Mouse (Mus musculus) lung, embryonic 16.5 days (tissue): Measurements from ENCODE around the gene Eif4a1. TPM values are rescaled to one million over a fixed set of nuclear protein-coding genes. Genes with fewer than 3 reads are reported as not detected.

Experiments
- ATAC-seq: fragments of 200-750 bp; cut with Nextera tagmentation; 2 replicates; pipeline ENCODE4 v1.8.0; 2017; ENCODE audit warnings: low read depth, mild to moderate bottlenecking, moderate library complexity
- H3K27ac ChIP-seq: fragments of 300-500 bp; sonication (generic); 2 replicates; pipeline ENCODE4 v1.5.1; 2014; ENCODE audit warnings: mild to moderate bottlenecking, control low read depth, low read length
- H3K27me3 ChIP-seq: fragments of 300-500 bp; sonication (generic); 2 replicates; pipeline ENCODE4 v1.6.1; 2014; ENCODE audit warnings: low read depth, low read length, mixed read lengths; ENCODE audit not compliant: control insufficient read depth, insufficient read depth
- H3K36me3 ChIP-seq: fragments of 300-500 bp; sonication (generic); 2 replicates; pipeline ENCODE4 v1.6.1; 2014; ENCODE audit warnings: low read length; ENCODE audit not compliant: control insufficient read depth, insufficient read depth
- H3K4me1 ChIP-seq: fragments of 300-500 bp; sonication (generic); replicated peaks from 2 replicates; pipeline ENCODE4 v1.6.1; 2014; ENCODE audit warnings: low read length, mixed read lengths; ENCODE audit not compliant: control insufficient read depth, insufficient read depth
- H3K4me2 ChIP-seq: fragments of 300-500 bp; sonication (generic); 2 replicates; pipeline ENCODE4 v1.6.1; 2014; ENCODE audit warnings: low read depth, low read length, control low read depth
- H3K4me3 ChIP-seq: fragments of 300-500 bp; sonication (generic); 2 replicates; pipeline ENCODE4 v1.5.1; 2014; ENCODE audit warnings: mild to moderate bottlenecking, low read length, control low read depth
- H3K9ac ChIP-seq: fragments of 300-500 bp; sonication (generic); 2 replicates; pipeline ENCODE4 v1.6.1; 2014; ENCODE audit warnings: low read length, control low read depth
- H3K9me3 ChIP-seq: fragments of 300-500 bp; sonication (generic); 2 replicates; pipeline ENCODE4 v1.6.1; 2016; ENCODE audit warnings: low read length; ENCODE audit not compliant: control insufficient read depth
- WGBS: fragments of 180-500 bp; shearing (Covaris S2); extraction: QIAGEN DNeasy Blood & Tissue Kit; methylation state at CpG from one replicate; pipeline ENCODE4 v1.1.7; 2014; 5-methylcytosine and 5-hydroxymethylcytosine counted together
- polyA plus RNA-seq: library from polyadenylated mRNA; unstranded; fragments of >200 nt; fragmentation: Nextera tagmentation; extraction: Ambion mirVana; gene quantifications from 2 replicates; pipeline ENCODE4 v1.2.1, GENCODE M21; 2015

The Eif4a1 gene
- polyA plus RNA-seq, 1 experiment from 2014 or later: 624 TPM

GRCm38 (mm10) chr11:69711082-69711481 lies 38.9 kb upstream of the Eif4a1 start:
- no peak overlapping the region for H3K9ac ChIP-seq
- H3K27ac ChIP-seq: no peak overlapping the region
- WGBS: 67% methylated on average over 2 of the region's 2 CpGs
- H3K4me1 ChIP-seq: peaks cover under 1% of the 10 kb centered on the region; the same call in 1 of the 2 replicates
- H3K27me3 ChIP-seq: no peaks in the 10 kb centered on the region
- H3K4me3 ChIP-seq: no peak overlapping the region
- no peak for ATAC-seq
- no peak overlapping the region for H3K4me2 ChIP-seq
- no peaks in the 10 kb centered on the region for H3K9me3 ChIP-seq
- no peaks in the 10 kb centered on the region for H3K36me3 ChIP-seq

- no peak overlapping the region for H3K9ac ChIP-seq
Observed at GRCm38 (mm10) chr11:69710470-69710869, 38.2 kb upstream of the Eif4a1 start.

GRCm38 (mm10) chr11:69709554-69710446 lies 37.6 kb upstream of the Eif4a1 start:
- no peak overlapping the region for H3K4me3 ChIP-seq
- WGBS: 45% methylated on average over 11 of the region's 11 CpGs
- H3K27me3 ChIP-seq: no peaks in the 10 kb centered on the region
- no peaks in the 10 kb centered on the region for H3K4me1 ChIP-seq
- H3K27ac ChIP-seq: no peak overlapping the region
- no peaks in the 10 kb centered on the region for H3K36me3 ChIP-seq
- no peak for ATAC-seq
- no peak overlapping the region for H3K4me2 ChIP-seq
- no peaks in the 10 kb centered on the region for H3K9me3 ChIP-seq
- H3K9ac ChIP-seq: no peak overlapping the region

More at GRCm38 (mm10) chr11:69710470-69710869, 38.2 kb upstream of the Eif4a1 start:
- Histone ChIP-seq H3K4me2 (no peak overlapping the region), H3K27ac (no peak overlapping the region), H3K36me3 (no peaks in the 10 kb centered on the region), H3K27me3 (no peaks in the 10 kb centered on the region), H3K9me3 (no peaks in the 10 kb centered on the region), H3K4me3 (no peak overlapping the region), H3K4me1 (no peaks in the 10 kb centered on the region)
- 77% methylated on average over 3 of the region's 3 CpGs for WGBS
- no peak for ATAC-seq

GRCm38 (mm10) chr11:69708614-69709265 lies 36.5 kb upstream of the Eif4a1 start:
- no peak overlapping the region for H3K4me3 ChIP-seq
- H3K4me1 ChIP-seq: no peaks in the 10 kb centered on the region
- no peak for ATAC-seq
- no peaks in the 10 kb centered on the region for H3K9me3 ChIP-seq
- no peaks in the 10 kb centered on the region for H3K27me3 ChIP-seq
- H3K4me2 ChIP-seq: no peak overlapping the region
- H3K27ac ChIP-seq: no peak overlapping the region
- H3K36me3 ChIP-seq: no peaks in the 10 kb centered on the region
- WGBS: 71% methylated on average over 3 of the region's 3 CpGs
- no peak overlapping the region for H3K9ac ChIP-seq

- H3K27me3 ChIP-seq: no peaks in the 10 kb centered on the region
- H3K4me2 ChIP-seq: no peak overlapping the region
- no peaks in the 10 kb centered on the region for H3K4me1 ChIP-seq
- H3K9me3 ChIP-seq: no peaks in the 10 kb centered on the region
- H3K9ac ChIP-seq: no peak overlapping the region
- no peak overlapping the region for H3K27ac ChIP-seq
- no peak overlapping the region for H3K4me3 ChIP-seq
- 79% methylated on average over 4 of the region's 4 CpGs for WGBS
- H3K36me3 ChIP-seq: no peaks in the 10 kb centered on the region
- no peak for ATAC-seq
Observed at GRCm38 (mm10) chr11:69707873-69708381, 35.7 kb upstream of the Eif4a1 start.

- Histone ChIP-seq H3K36me3 (no peaks in the 10 kb centered on the region), H3K9me3 (no peaks in the 10 kb centered on the region), H3K4me3 (no peak overlapping the region), H3K9ac (no peak overlapping the region), H3K27ac (no peak overlapping the region), H3K27me3 (no peaks in the 10 kb centered on the region), H3K4me1 (no peaks in the 10 kb centered on the region), H3K4me2 (no peak overlapping the region)
- WGBS: 87% methylated on average over 4 of the region's 4 CpGs
- ATAC-seq: no peak
Observed at GRCm38 (mm10) chr11:69707480-69707847, 35.2 kb upstream of the Eif4a1 start.

GRCm38 (mm10) chr11:69706775-69707479 lies 34.7 kb upstream of the Eif4a1 start:
- Histone ChIP-seq H3K9me3 (no peaks in the 10 kb centered on the region), H3K27me3 (no peaks in the 10 kb centered on the region), H3K4me3 (no peak overlapping the region), H3K27ac (no peak overlapping the region), H3K4me2 (no peak overlapping the region), H3K9ac (no peak overlapping the region), H3K36me3 (no peaks in the 10 kb centered on the region), H3K4me1 (no peaks in the 10 kb centered on the region)
- ATAC-seq: no peak
- 49% methylated on average over 6 of the region's 6 CpGs for WGBS

GRCm38 (mm10) chr11:69704613-69705010 lies 32.4 kb upstream of the Eif4a1 start:
- Histone ChIP-seq H3K27me3 (no peaks in the 10 kb centered on the region), H3K9ac (no peak overlapping the region), H3K27ac (no peak overlapping the region), H3K36me3 (no peaks in the 10 kb centered on the region), H3K4me2 (no peak overlapping the region), H3K4me3 (no peak overlapping the region), H3K4me1 (no peaks in the 10 kb centered on the region), H3K9me3 (no peaks in the 10 kb centered on the region)
- no peak for ATAC-seq
- 18% methylated on average over 2 of the region's 2 CpGs for WGBS
